Mouse (Mus musculus): ENCODE data around the gene Mtnr1b. TPM values are rescaled to one million over a fixed set of nuclear protein-coding genes. Genes with fewer than 3 reads are reported as not detected.

Gene Mtnr1b
- polyA plus RNA-seq, 1 experiment, result not detected

GRCm38 (mm10) chr9:15880160-15880603 is 5.8 kb upstream of the Mtnr1b start:
- no peaks in the 10 kb centered on the region for H3K79me3 ChIP-seq (ENCODE audit: low read depth)
- TF ChIP-seq CEBPB (IDR thresholded peaks at IDR 0.05; ENCODE audit: low read depth), result no peak
- TF ChIP-seq USF1 (IDR thresholded peaks at IDR 0.05; ENCODE audit: low read depth), result peak; percentile 15

GRCm38 (mm10) chr9:15870013-15870412 is 4.3 kb downstream of the Mtnr1b start:
- Histone ChIP-seq H3K36me3 (ENCODE audit: control insufficient read depth, insufficient read depth) (no peaks in the 10 kb centered on the region), H3ac (ENCODE audit: control insufficient read depth, insufficient read length, low read depth) (no peak overlapping the region), H3K27me3 (ENCODE audit: control insufficient read depth, insufficient read depth, insufficient read length) (no peaks in the 10 kb centered on the region), H3K4me3 (ENCODE audit: insufficient read depth, poor library complexity, severe bottlenecking) (no peak overlapping the region), H3K79me3 (ENCODE audit: low read depth) (no peaks in the 10 kb centered on the region), H3K79me2 (ENCODE audit: control insufficient read depth, insufficient read depth) (no peaks in the 10 kb centered on the region)
- no peak for TF ChIP-seq CEBPB (IDR thresholded peaks at IDR 0.05; ENCODE audit: low read depth)
- TF ChIP-seq FOSL1 (IDR thresholded peaks at IDR 0.05; ENCODE audit: insufficient read depth, low read length, poor library complexity, severe bottlenecking), result no peak
- TF ChIP-seq MYOD1 (IDR thresholded peaks at IDR 0.05; ENCODE audit: control insufficient read depth, insufficient read length, low read depth), result no peak
- no peak for TF ChIP-seq MAX (IDR thresholded peaks at IDR 0.05)
- no peak for TF ChIP-seq MYOG (IDR thresholded peaks at IDR 0.05; ENCODE audit: control insufficient read depth, extremely low read depth, insufficient read length)
- no peak for TF ChIP-seq USF1 (IDR thresholded peaks at IDR 0.05; ENCODE audit: low read depth)
- no peak for TF ChIP-seq CTCF (IDR thresholded peaks at IDR 0.05; ENCODE audit: control insufficient read depth, insufficient read depth, insufficient read length)

More at GRCm38 (mm10) chr9:15880160-15880603, 5.8 kb upstream of the Mtnr1b start:
- Histone ChIP-seq H3K27me3 (ENCODE audit: control insufficient read depth, insufficient read depth, insufficient read length) (no peaks in the 10 kb centered on the region), H3ac (ENCODE audit: control insufficient read depth, insufficient read length, low read depth) (no peak overlapping the region), H3K79me2 (ENCODE audit: control insufficient read depth, insufficient read depth) (no peaks in the 10 kb centered on the region), H3K36me3 (ENCODE audit: control insufficient read depth, insufficient read depth) (no peaks in the 10 kb centered on the region), H3K4me3 (ENCODE audit: insufficient read depth, poor library complexity, severe bottlenecking) (no peak overlapping the region)

- no peak overlapping the region for H3ac ChIP-seq (ENCODE audit: control insufficient read depth, insufficient read length, low read depth)
- H3K36me3 ChIP-seq (ENCODE audit: control insufficient read depth, insufficient read depth), result no peaks in the 10 kb centered on the region
- no peaks in the 10 kb centered on the region for H3K79me2 ChIP-seq (ENCODE audit: control insufficient read depth, insufficient read depth)
- H3K27me3 ChIP-seq (ENCODE audit: control insufficient read depth, insufficient read depth, insufficient read length), result no peaks in the 10 kb centered on the region
- no peak for TF ChIP-seq MYOG (IDR thresholded peaks at IDR 0.05; ENCODE audit: control insufficient read depth, extremely low read depth, insufficient read length)
- TF ChIP-seq FOSL1 (IDR thresholded peaks at IDR 0.05; ENCODE audit: insufficient read depth, low read length, poor library complexity, severe bottlenecking), result no peak
- TF ChIP-seq USF1 (IDR thresholded peaks at IDR 0.05; ENCODE audit: low read depth), result no peak
- TF ChIP-seq CTCF (IDR thresholded peaks at IDR 0.05; ENCODE audit: control insufficient read depth, insufficient read depth, insufficient read length), result no peak
- no peak for TF ChIP-seq CEBPB (IDR thresholded peaks at IDR 0.05; ENCODE audit: low read depth)
- TF ChIP-seq MAX (IDR thresholded peaks at IDR 0.05), result no peak
- TF ChIP-seq MYOD1 (IDR thresholded peaks at IDR 0.05; ENCODE audit: control insufficient read depth, insufficient read length, low read depth), result no peak
- H3K4me3 ChIP-seq (ENCODE audit: insufficient read depth, poor library complexity, severe bottlenecking), result no peak overlapping the region
- H3K79me3 ChIP-seq (ENCODE audit: low read depth), result no peaks in the 10 kb centered on the region
Observed at GRCm38 (mm10) chr9:15869456-15869855, 4.9 kb downstream of the Mtnr1b start.

GRCm38 (mm10) chr9:15866280-15867072 is 7.9 kb downstream of the Mtnr1b start:
- no peak overlapping the region for H3ac ChIP-seq (ENCODE audit: control insufficient read depth, insufficient read length, low read depth)
- H3K36me3 ChIP-seq (ENCODE audit: control insufficient read depth, insufficient read depth), result no peaks in the 10 kb centered on the region
- H3K79me3 ChIP-seq (ENCODE audit: low read depth), result no peaks in the 10 kb centered on the region
- H3K79me2 ChIP-seq (ENCODE audit: control insufficient read depth, insufficient read depth), result no peaks in the 10 kb centered on the region
- TF ChIP-seq CEBPB (IDR thresholded peaks at IDR 0.05; ENCODE audit: low read depth), result no peak
- TF ChIP-seq USF1 (IDR thresholded peaks at IDR 0.05; ENCODE audit: low read depth), result no peak
- no peak for TF ChIP-seq CTCF (IDR thresholded peaks at IDR 0.05; ENCODE audit: control insufficient read depth, insufficient read depth, insufficient read length)
- TF ChIP-seq MYOG (IDR thresholded peaks at IDR 0.05; ENCODE audit: control insufficient read depth, extremely low read depth, insufficient read length), result no peak
- no peak for TF ChIP-seq MYOD1 (IDR thresholded peaks at IDR 0.05; ENCODE audit: control insufficient read depth, insufficient read length, low read depth)
- TF ChIP-seq FOSL1 (IDR thresholded peaks at IDR 0.05; ENCODE audit: insufficient read depth, low read length, poor library complexity, severe bottlenecking), result no peak
- no peak for TF ChIP-seq MAX (IDR thresholded peaks at IDR 0.05)
- H3K4me3 ChIP-seq (ENCODE audit: insufficient read depth, poor library complexity, severe bottlenecking), result no peak overlapping the region
- no peaks in the 10 kb centered on the region for H3K27me3 ChIP-seq (ENCODE audit: control insufficient read depth, insufficient read depth, insufficient read length)

- Histone ChIP-seq H3K36me3 (ENCODE audit: control insufficient read depth, insufficient read depth) (no peaks in the 10 kb centered on the region), H3K27me3 (ENCODE audit: control insufficient read depth, insufficient read depth, insufficient read length) (no peaks in the 10 kb centered on the region), H3K79me3 (ENCODE audit: low read depth) (no peaks in the 10 kb centered on the region), H3K79me2 (ENCODE audit: control insufficient read depth, insufficient read depth) (no peaks in the 10 kb centered on the region), H3ac (ENCODE audit: control insufficient read depth, insufficient read length, low read depth) (no peak overlapping the region), H3K4me3 (ENCODE audit: insufficient read depth, poor library complexity, severe bottlenecking) (no peak overlapping the region)
- TF ChIP-seq CTCF (IDR thresholded peaks at IDR 0.05; ENCODE audit: control insufficient read depth, insufficient read depth, insufficient read length) (no peak), MAX (IDR thresholded peaks at IDR 0.05) (no peak), USF1 (IDR thresholded peaks at IDR 0.05; ENCODE audit: low read depth) (no peak)
Observed at GRCm38 (mm10) chr9:15861402-15861801, 13.0 kb downstream of the Mtnr1b start.

- no peak for TF ChIP-seq CEBPB (IDR thresholded peaks at IDR 0.05; ENCODE audit: low read depth)
- Histone ChIP-seq H3K4me3 (ENCODE audit: insufficient read depth, poor library complexity, severe bottlenecking) (no peak overlapping the region), H3K79me2 (ENCODE audit: control insufficient read depth, insufficient read depth) (no peaks in the 10 kb centered on the region), H3K79me3 (ENCODE audit: low read depth) (no peaks in the 10 kb centered on the region), H3ac (ENCODE audit: control insufficient read depth, insufficient read length, low read depth) (no peak overlapping the region), H3K27me3 (ENCODE audit: control insufficient read depth, insufficient read depth, insufficient read length) (no peaks in the 10 kb centered on the region), H3K36me3 (ENCODE audit: control insufficient read depth, insufficient read depth) (no peaks in the 10 kb centered on the region)
Observed at GRCm38 (mm10) chr9:15850749-15851148, 23.6 kb downstream of the Mtnr1b start.

Measured in C2C12 (cell line).